Mouse (Mus musculus): ENCODE results near the gene Wdr83. TPM values are rescaled to one million over a fixed set of nuclear protein-coding genes. Genes with fewer than 3 reads are reported as not detected.

Wdr83 gene
- polyA plus RNA-seq, 1 experiment from 2014 or later: 47.2 TPM

DNA sequence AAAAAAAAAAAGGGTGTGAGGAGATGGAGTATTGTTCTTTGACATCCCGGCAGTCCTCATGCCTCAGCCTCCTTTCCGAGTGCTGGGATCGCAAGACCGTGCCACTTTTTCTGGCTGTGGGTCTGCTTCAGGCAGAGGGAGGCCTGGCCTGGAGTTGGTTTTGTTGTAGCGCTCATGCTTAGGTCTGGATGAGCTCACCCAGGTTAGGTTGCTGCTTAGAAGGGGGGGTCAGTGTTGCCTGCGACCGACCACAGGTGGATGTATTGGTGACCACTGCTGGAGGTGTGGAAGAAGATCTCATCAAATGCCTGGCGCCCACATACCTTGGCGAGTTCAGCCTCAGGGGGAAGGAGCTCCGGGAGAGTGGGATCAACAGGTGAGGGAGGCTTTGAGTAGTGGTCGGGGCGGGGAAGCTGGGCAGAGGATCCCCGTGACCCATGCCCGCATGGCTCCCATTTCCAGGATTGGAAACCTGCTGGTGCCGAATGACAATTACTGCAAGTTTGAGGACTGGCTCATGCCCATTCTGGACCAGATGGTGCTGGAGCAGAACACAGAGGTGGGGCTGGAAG lies 8.0 kb downstream of the Wdr83 start:
- 95% methylated on average over 15 of the region's 15 CpGs for WGBS
- no peak for ATAC-seq (ENCODE audit: low read depth)
- Histone ChIP-seq H3K36me3 (ENCODE audit: control insufficient read depth, insufficient read depth, low read length) (peaks cover 25% of the 10 kb centered on the region), H3K9me3 (ENCODE audit: control insufficient read depth, low read length) (no peaks in the 10 kb centered on the region), H3K27ac (ENCODE audit: low read depth, low read length) (no peak overlapping the region), H3K4me2 (ENCODE audit: low read depth, low read length) (no peak overlapping the region), H3K4me3 (ENCODE audit: low read depth, low read length) (no peak overlapping the region), H3K4me1 (ENCODE audit: control insufficient read depth, insufficient read depth, low read length) (peaks cover 11% of the 10 kb centered on the region; the same call in 1 of the 2 replicates), H3K27me3 (ENCODE audit: control insufficient read depth, insufficient read depth, low read length) (no peaks in the 10 kb centered on the region), H3K9ac (replicated peaks; ENCODE audit: low read depth, low read length) (no peak overlapping the region)

GRCm38 (mm10) chr8:85072364-85072929 lies 8.7 kb downstream of the Wdr83 start:
- Histone ChIP-seq H3K27ac (ENCODE audit: low read depth, low read length) (peak overlapping the region; percentile 88; the same call in 1 of the 2 replicates), H3K4me1 (ENCODE audit: control insufficient read depth, insufficient read depth, low read length) (peaks cover 11% of the 10 kb centered on the region; the same call in 1 of the 2 replicates), H3K9ac (replicated peaks; ENCODE audit: low read depth, low read length) (peak overlapping the region; percentile 65; the same call in 1 of the 2 replicates), H3K4me3 (ENCODE audit: low read depth, low read length) (peak overlapping the region; percentile 94), H3K27me3 (ENCODE audit: control insufficient read depth, insufficient read depth, low read length) (no peaks in the 10 kb centered on the region), H3K4me2 (ENCODE audit: low read depth, low read length) (peak overlapping the region; percentile 59), H3K36me3 (ENCODE audit: control insufficient read depth, insufficient read depth, low read length) (peaks cover 25% of the 10 kb centered on the region), H3K9me3 (ENCODE audit: control insufficient read depth, low read length) (no peaks in the 10 kb centered on the region)
- peak; percentile 20; the same call in 1 of the 2 replicates for ATAC-seq (ENCODE audit: low read depth)
- 37% methylated on average over 9 of the region's 9 CpGs for WGBS

GRCm38 (mm10) chr8:85071514-85072281 lies 9.4 kb downstream of the Wdr83 start, which contains the start of gene Dhps:
TSS of gene Dhps (plus strand) at chr8:85071757.
- Histone ChIP-seq H3K4me1 (ENCODE audit: control insufficient read depth, insufficient read depth, low read length) (peaks cover 11% of the 10 kb centered on the region; the same call in 1 of the 2 replicates), H3K27me3 (ENCODE audit: control insufficient read depth, insufficient read depth, low read length) (no peaks in the 10 kb centered on the region), H3K9ac (replicated peaks; ENCODE audit: low read depth, low read length) (peak within 1 kb of the TSS; percentile 65), H3K4me3 (ENCODE audit: low read depth, low read length) (peak within 1 kb of the TSS; percentile 94), H3K9me3 (ENCODE audit: control insufficient read depth, low read length) (no peaks in the 10 kb centered on the region), H3K36me3 (ENCODE audit: control insufficient read depth, insufficient read depth, low read length) (peaks cover 32% of the 10 kb centered on the region), H3K4me2 (ENCODE audit: low read depth, low read length) (peak within 1 kb of the TSS; percentile 59), H3K27ac (ENCODE audit: low read depth, low read length) (peak within 1 kb of the TSS; percentile 88)
- WGBS: under 1% methylated on average over 58 of the region's 68 CpGs
- peak; percentile 91 for ATAC-seq (ENCODE audit: low read depth)

GRCm38 (mm10) chr8:85071041-85071440 lies 10.1 kb downstream of the Wdr83 start:
- no peak overlapping the region for H3K9ac ChIP-seq (replicated peaks; ENCODE audit: low read depth, low read length)
- H3K4me2 ChIP-seq (ENCODE audit: low read depth, low read length): peak overlapping the region; percentile 59
- peaks cover 36% of the 10 kb centered on the region for H3K36me3 ChIP-seq (ENCODE audit: control insufficient read depth, insufficient read depth, low read length)
- no peaks in the 10 kb centered on the region for H3K27me3 ChIP-seq (ENCODE audit: control insufficient read depth, insufficient read depth, low read length)
- ATAC-seq (ENCODE audit: low read depth): no peak
- H3K27ac ChIP-seq (ENCODE audit: low read depth, low read length): peak overlapping the region; percentile 88
- H3K4me1 ChIP-seq (ENCODE audit: control insufficient read depth, insufficient read depth, low read length): peaks cover 11% of the 10 kb centered on the region; the same call in 1 of the 2 replicates
- H3K4me3 ChIP-seq (ENCODE audit: low read depth, low read length): peak overlapping the region; percentile 94
- no peaks in the 10 kb centered on the region for H3K9me3 ChIP-seq (ENCODE audit: control insufficient read depth, low read length)
- 80% methylated on average over 5 of the region's 5 CpGs for WGBS

- H3K36me3 ChIP-seq (ENCODE audit: control insufficient read depth, insufficient read depth, low read length): peaks cover 28% of the 10 kb centered on the region
- H3K27ac ChIP-seq (ENCODE audit: low read depth, low read length): no peak within 1 kb of the TSS
- no peaks in the 10 kb centered on the region for H3K9me3 ChIP-seq (ENCODE audit: control insufficient read depth, low read length)
- H3K4me2 ChIP-seq (ENCODE audit: low read depth, low read length): no peak within 1 kb of the TSS
- H3K9ac ChIP-seq (replicated peaks; ENCODE audit: low read depth, low read length): no peak within 1 kb of the TSS
- H3K4me1 ChIP-seq (ENCODE audit: control insufficient read depth, insufficient read depth, low read length): peaks cover 11% of the 10 kb centered on the region; the same call in 1 of the 2 replicates
- H3K4me3 ChIP-seq (ENCODE audit: low read depth, low read length): no peak within 1 kb of the TSS
- ATAC-seq (ENCODE audit: low read depth): no peak
- H3K27me3 ChIP-seq (ENCODE audit: control insufficient read depth, insufficient read depth, low read length): no peaks in the 10 kb centered on the region
Observed at GRCm38 (mm10) chr8:85067982-85068381, 13.1 kb downstream of the Wdr83 start, which contains the start of gene Gm5741. TSS of gene Gm5741 (minus strand) at chr8:85067982.

- H3K27me3 ChIP-seq (ENCODE audit: control insufficient read depth, insufficient read depth, low read length): no peaks in the 10 kb centered on the region
- H3K4me3 ChIP-seq (ENCODE audit: low read depth, low read length): no peak overlapping the region
- ATAC-seq (ENCODE audit: low read depth): no peak
- H3K4me2 ChIP-seq (ENCODE audit: low read depth, low read length): no peak overlapping the region
- 96% methylated on average over 2 of the region's 2 CpGs for WGBS
- no peaks in the 10 kb centered on the region for H3K9me3 ChIP-seq (ENCODE audit: control insufficient read depth, low read length)
- no peak overlapping the region for H3K9ac ChIP-seq (replicated peaks; ENCODE audit: low read depth, low read length)
- H3K27ac ChIP-seq (ENCODE audit: low read depth, low read length): no peak overlapping the region
- peaks cover 28% of the 10 kb centered on the region for H3K36me3 ChIP-seq (ENCODE audit: control insufficient read depth, insufficient read depth, low read length)
- H3K4me1 ChIP-seq (ENCODE audit: control insufficient read depth, insufficient read depth, low read length): peaks cover 3% of the 10 kb centered on the region; the same call in 1 of the 2 replicates
Observed at GRCm38 (mm10) chr8:85067155-85067554, 14.0 kb downstream of the Wdr83 start.

- WGBS: 38% methylated on average over 2 of the region's 2 CpGs
- Histone ChIP-seq H3K27ac (ENCODE audit: low read depth, low read length) (no peak overlapping the region), H3K27me3 (ENCODE audit: control insufficient read depth, insufficient read depth, low read length) (no peaks in the 10 kb centered on the region), H3K4me1 (ENCODE audit: control insufficient read depth, insufficient read depth, low read length) (peaks cover 10% of the 10 kb centered on the region), H3K36me3 (ENCODE audit: control insufficient read depth, insufficient read depth, low read length) (peaks cover 31% of the 10 kb centered on the region), H3K4me2 (ENCODE audit: low read depth, low read length) (no peak overlapping the region), H3K4me3 (ENCODE audit: low read depth, low read length) (no peak overlapping the region), H3K9ac (replicated peaks; ENCODE audit: low read depth, low read length) (no peak overlapping the region), H3K9me3 (ENCODE audit: control insufficient read depth, low read length) (no peaks in the 10 kb centered on the region)
- no peak for ATAC-seq (ENCODE audit: low read depth)
Observed at GRCm38 (mm10) chr8:85065213-85065612, 15.9 kb downstream of the Wdr83 start.

- WGBS: 98% methylated on average over 4 of the region's 4 CpGs
- H3K27ac ChIP-seq (ENCODE audit: low read depth, low read length): no peak overlapping the region
- no peaks in the 10 kb centered on the region for H3K27me3 ChIP-seq (ENCODE audit: control insufficient read depth, insufficient read depth, low read length)
- peaks cover 10% of the 10 kb centered on the region for H3K4me1 ChIP-seq (ENCODE audit: control insufficient read depth, insufficient read depth, low read length)
- no peak overlapping the region for H3K9ac ChIP-seq (replicated peaks; ENCODE audit: low read depth, low read length)
- H3K36me3 ChIP-seq (ENCODE audit: control insufficient read depth, insufficient read depth, low read length): peaks cover 28% of the 10 kb centered on the region
- no peak overlapping the region for H3K4me2 ChIP-seq (ENCODE audit: low read depth, low read length)
- no peaks in the 10 kb centered on the region for H3K9me3 ChIP-seq (ENCODE audit: control insufficient read depth, low read length)
- ATAC-seq (ENCODE audit: low read depth): no peak
- no peak overlapping the region for H3K4me3 ChIP-seq (ENCODE audit: low read depth, low read length)
Observed at GRCm38 (mm10) chr8:85062603-85063002, 18.5 kb downstream of the Wdr83 start.
